ENCODE assay signal across 22 mouse cellular contexts in the genomic region with DNA sequence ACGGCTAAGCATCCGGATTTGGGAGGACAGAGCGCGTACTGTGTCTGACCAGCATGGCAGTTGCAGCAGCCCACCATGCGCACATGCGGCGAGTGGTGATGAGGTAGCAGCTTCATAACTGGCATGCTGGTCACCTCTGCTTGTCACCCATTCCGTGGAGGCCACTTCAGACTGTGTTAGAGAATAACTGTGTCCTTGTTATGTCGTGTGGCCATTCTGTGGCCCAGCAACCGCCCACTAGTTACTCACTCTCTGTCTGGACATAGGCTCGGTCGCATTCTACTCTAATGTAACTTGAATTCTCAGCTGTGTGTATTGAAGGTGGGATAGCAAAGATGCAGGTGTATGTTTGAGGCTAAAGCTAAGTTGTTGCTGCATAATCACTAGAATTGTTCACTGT. TPM values are rescaled to one million over a fixed set of nuclear protein-coding genes. Genes with fewer than 3 reads are reported as not detected.
DNase-seq lines count a peak whose midpoint lies in the region; ATAC-seq lines count a peak whose summit lies in the region.
"Had no signal": no experiment of that assay in that cellular context is flagged by ENCODE, and none has a peak within 500 bp of the region (broad histone marks: within the 10 kb centered on the region; RNA-seq: fewer than 3 reads in every experiment).

No protein-coding gene starts in this region.

- H3K36me3 ChIP-seq in heart, embryonic 12.5 days = peaks cover 50% of the 10 kb centered on the region
- H3K36me3 ChIP-seq in heart, embryonic 10.5 days = peaks cover 55% of the 10 kb centered on the region

- ATAC-seq in heart, embryonic 12.5 days (ENCODE audit: insufficient number of reproducible peaks, low FRiP score) = no peak
- ATAC-seq: activated CD4-positive, CD25-positive, alpha-beta regulatory T cell, adult 4 months; CD4-positive, CD25-positive, alpha-beta regulatory T cell, adult 4 months; Patski had no signal

- H3K27ac ChIP-seq in heart, embryonic 12.5 days (ENCODE audit: poor library complexity, severe bottlenecking) = no peak overlapping the region
- H3K27ac ChIP-seq in heart, embryonic 10.5 days = peak overlapping the region; percentile 13; the same call in 1 of the 2 replicates

- H3K9ac ChIP-seq in heart, embryonic 12.5 days = no peak overlapping the region

- DNase-seq in adrenal gland, adult 2 months = peak; percentile 43
- no peak for DNase-seq in adrenal gland, postnatal 4 days (ENCODE audit: low spot score in 2 of 2)
- DNase-seq in heart, adult 11 months = peak; percentile 66
- no peak for DNase-seq in heart, embryonic 10.5 days (ENCODE audit: low spot score)
- no peak for DNase-seq in heart, postnatal 4 days
- DNase-seq: adrenal gland, adult 8-10 months; adrenal gland, postnatal 10 days; adrenal gland, postnatal 14 days; adrenal gland, postnatal 25 days; adrenal gland, postnatal 36 days; B cell, adult 2 months; cerebellum, adult 11 months; cerebellum, adult 11-12 months; cerebellum, adult 18-20 months; cerebellum, adult 2 months; cerebellum, adult 8-10 months had no signal

- no peaks in the 10 kb centered on the region for H3K27me3 ChIP-seq in heart, embryonic 12.5 days (replicated peaks)
- no peaks in the 10 kb centered on the region for H3K27me3 ChIP-seq in heart, embryonic 10.5 days (ENCODE audit: insufficient read depth, poor library complexity, severe bottlenecking)
- H3K27me3 ChIP-seq: CH12.LX, Patski had no signal

- no peak overlapping the region for H3K4me3 ChIP-seq in heart, embryonic 12.5 days
- no peak overlapping the region for H3K4me3 ChIP-seq in heart, embryonic 10.5 days

- 84% methylated on average over 12 of the region's 12 CpGs for WGBS in heart, embryonic 12.5 days
- 85% methylated on average over 12 of the region's 12 CpGs for WGBS in heart, embryonic 10.5 days

- no peaks in the 10 kb centered on the region for H3K9me3 ChIP-seq in heart, embryonic 12.5 days (replicated peaks)
- no peaks in the 10 kb centered on the region for H3K9me3 ChIP-seq in heart, embryonic 10.5 days
- H3K9me3 ChIP-seq: G1E had no signal

- H3K4me2 ChIP-seq in heart, embryonic 12.5 days = no peak overlapping the region

- H3K4me1 ChIP-seq in heart, embryonic 12.5 days (replicated peaks) = peaks cover 33% of the 10 kb centered on the region
- peaks cover 43% of the 10 kb centered on the region for H3K4me1 ChIP-seq in heart, embryonic 10.5 days

RNA-seq across cellular contexts. Expression of a gene that starts 51.4 kb away (rescaled TPM):
- 10 to 100 TPM; 50.5 to 52.8 TPM for total RNA-seq in adrenal gland, adult 2 months (2021)
- polyA plus RNA-seq in adrenal gland, adult 2 months (2012; rRNA removed) = 23.7 and 36.8 TPM in 2 replicates
- 10 to 100 TPM; 45.9 to 51.1 TPM for total RNA-seq in adrenal gland, postnatal 4 days (2021)
- 19.0 and 19.1 TPM in 2 replicates for polyA plus RNA-seq in heart, embryonic 12.5 days (2016; fragmentation: Nextera tagmentation; extraction: Ambion mirVana)
- 18.4 and 19.2 TPM in 2 replicates for polyA plus RNA-seq in heart, embryonic 10.5 days (2016; fragmentation: Nextera tagmentation; extraction: Ambion mirVana)
- 10 to 100 TPM; 25.4 to 29.1 TPM for total RNA-seq in heart, postnatal 4 days (2021)

Comparison
In these comparisons a context has a peak if more than half of its experiments do, and no peak if none do; other contexts are left out.
1. DNase-seq: peak in adrenal gland, adult 2 months (single experiment) and heart, adult 11 months (single experiment); none in adrenal gland, postnatal 4 days (0 of 2), heart, embryonic 10.5 days (single experiment) and heart, postnatal 4 days (single experiment).